Mouse (Mus musculus): ENCODE measurements at regions not wholly inside any gene's neighbourhood (a gene's known extent, or its start where the extent isn't known, plus 50 kb on each side); places are given as distances from the start of the nearest gene placed in this dataset.

DNA sequence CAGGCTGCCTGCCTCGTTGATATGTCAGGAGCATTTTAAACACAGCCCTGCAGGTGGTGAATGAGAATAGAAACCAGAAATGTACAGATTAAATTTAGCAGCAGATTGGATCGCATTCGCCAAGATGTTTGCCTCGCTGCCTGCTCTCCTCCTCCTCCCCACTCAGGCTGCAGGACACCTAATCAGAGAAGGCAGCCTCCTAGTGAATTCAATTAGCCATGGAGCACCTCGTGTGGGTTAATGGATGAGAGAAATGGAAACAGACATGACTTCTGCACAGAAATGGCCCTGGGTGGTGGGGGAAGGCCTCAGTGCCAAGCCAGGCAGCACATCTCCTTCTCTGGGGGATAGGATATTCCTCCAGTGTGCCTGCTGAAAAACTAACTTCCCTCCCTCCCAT is 352.8 kb downstream of the Tmem135 start:
- Histone ChIP-seq H3K4me3 (ENCODE audit: low read depth, low read length) (no peak overlapping the region), H3K9ac (no peak overlapping the region), H3K27ac (ENCODE audit: low read depth) (no peak overlapping the region), H3K4me1 (ENCODE audit: insufficient read depth) (no peaks in the 10 kb centered on the region), H3K9me3 (ENCODE audit: low read depth, low read length) (no peaks in the 10 kb centered on the region), H3K4me2 (no peak overlapping the region), H3K27me3 (ENCODE audit: insufficient read depth, low read length) (no peaks in the 10 kb centered on the region), H3K36me3 (ENCODE audit: insufficient read depth) (no peaks in the 10 kb centered on the region)
- 52% methylated on average over 5 of the region's 5 CpGs for WGBS
- DNase-seq, result no peak
- no peak for TF ChIP-seq CTCF (IDR thresholded peaks at IDR 0.05; ENCODE audit: low read depth)
- no peak for ATAC-seq (ENCODE audit: insufficient read depth)

DNA sequence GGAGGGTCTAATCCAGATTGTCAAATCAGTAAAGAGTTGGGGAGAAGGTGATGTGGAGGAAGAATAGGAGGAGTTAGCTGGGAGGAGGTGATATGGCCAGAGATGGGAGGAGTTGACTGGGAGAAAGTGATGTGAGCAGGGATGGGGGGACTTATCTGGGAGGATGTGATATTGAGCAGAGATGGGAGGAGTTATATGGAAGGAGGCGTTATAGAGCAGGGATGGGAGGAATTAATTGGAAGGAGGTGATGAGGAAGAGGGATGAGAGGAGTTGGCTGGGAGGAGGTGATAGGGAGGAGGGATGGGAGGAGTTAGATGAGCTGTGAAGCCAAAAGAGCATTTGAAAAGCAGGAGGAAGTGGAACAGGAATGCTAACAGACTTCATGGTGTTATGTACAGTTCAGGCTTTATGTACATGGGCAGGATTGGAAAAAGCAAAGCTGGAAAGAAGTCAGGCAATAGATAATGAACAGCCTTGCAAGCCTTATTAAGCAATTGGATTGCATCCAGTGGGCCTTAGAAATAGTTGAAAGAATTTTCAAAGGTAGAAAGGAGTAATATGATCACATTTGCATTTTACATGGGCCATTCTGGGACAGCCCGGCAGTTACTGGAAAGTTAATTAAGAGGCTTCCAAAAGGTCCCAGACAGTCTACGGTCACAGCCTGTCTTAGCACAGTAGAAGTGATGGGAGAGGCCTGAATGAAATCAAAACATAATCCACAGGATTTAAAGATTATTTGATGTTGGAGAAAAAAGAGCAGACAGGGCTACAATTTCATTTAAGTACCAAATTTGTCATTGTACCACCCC is 357.4 kb downstream of the Tmem135 start:
- ATAC-seq (ENCODE audit: insufficient read depth), result no peak; the same call in 1 of the 2 replicates
- 64% methylated on average over 3 of the region's 3 CpGs for WGBS

DNA sequence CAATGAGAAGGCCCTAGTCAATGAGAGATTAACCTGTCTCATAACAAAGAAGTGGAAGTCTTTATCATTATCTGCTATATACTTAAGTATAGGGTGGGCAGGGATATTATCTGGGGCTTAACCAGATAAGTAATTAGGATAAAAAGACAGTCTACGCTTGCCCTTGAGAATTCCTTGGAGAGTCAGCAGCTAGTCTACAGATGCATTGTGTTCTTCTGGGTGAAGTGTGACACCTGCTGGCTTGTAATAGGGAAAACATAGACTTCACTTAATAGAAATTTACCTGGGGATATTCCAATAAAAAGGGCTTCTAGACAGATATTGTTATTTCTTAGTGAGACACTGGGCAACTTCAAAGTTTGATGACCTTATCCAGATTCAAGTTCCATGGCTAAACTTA is 361.0 kb downstream of the Tmem135 start:
- H3K9ac ChIP-seq, result no peak overlapping the region
- no peaks in the 10 kb centered on the region for H3K27me3 ChIP-seq (ENCODE audit: insufficient read depth, low read length)
- ATAC-seq (ENCODE audit: insufficient read depth) (no peak), DNase-seq (peak; percentile 30)
- H3K27ac ChIP-seq (ENCODE audit: low read depth), result no peak overlapping the region
- no peak overlapping the region for H3K4me2 ChIP-seq
- H3K4me1 ChIP-seq (ENCODE audit: insufficient read depth), result no peaks in the 10 kb centered on the region
- no peaks in the 10 kb centered on the region for H3K9me3 ChIP-seq (ENCODE audit: low read depth, low read length)
- WGBS, result 59% methylated on average over 1 of the region's 1 CpGs
- peak; percentile 25; the same call in 1 of the 2 replicates for TF ChIP-seq CTCF (IDR thresholded peaks at IDR 0.05; ENCODE audit: low read depth)
- no peak overlapping the region for H3K4me3 ChIP-seq (ENCODE audit: low read depth, low read length)
- no peaks in the 10 kb centered on the region for H3K36me3 ChIP-seq (ENCODE audit: insufficient read depth)

More for the DNA sequence above, 357.4 kb downstream of the Tmem135 start:
- no peak for TF ChIP-seq CTCF (IDR thresholded peaks at IDR 0.05; ENCODE audit: low read depth)
- Histone ChIP-seq H3K4me3 (ENCODE audit: low read depth, low read length) (no peak overlapping the region), H3K36me3 (ENCODE audit: insufficient read depth) (no peaks in the 10 kb centered on the region), H3K4me1 (ENCODE audit: insufficient read depth) (no peaks in the 10 kb centered on the region), H3K4me2 (no peak overlapping the region), H3K9ac (no peak overlapping the region), H3K27ac (ENCODE audit: low read depth) (no peak overlapping the region), H3K27me3 (ENCODE audit: insufficient read depth, low read length) (no peaks in the 10 kb centered on the region), H3K9me3 (ENCODE audit: low read depth, low read length) (no peaks in the 10 kb centered on the region)
- no peak for DNase-seq

- no peak overlapping the region for H3K9ac ChIP-seq
- H3K36me3 ChIP-seq (ENCODE audit: insufficient read depth), result no peaks in the 10 kb centered on the region
- no peak for TF ChIP-seq CTCF (IDR thresholded peaks at IDR 0.05; ENCODE audit: low read depth)
- no peaks in the 10 kb centered on the region for H3K9me3 ChIP-seq (ENCODE audit: low read depth, low read length)
- no peaks in the 10 kb centered on the region for H3K4me1 ChIP-seq (ENCODE audit: insufficient read depth)
- no peak for ATAC-seq (ENCODE audit: insufficient read depth)
- H3K27me3 ChIP-seq (ENCODE audit: insufficient read depth, low read length), result no peaks in the 10 kb centered on the region
- H3K4me3 ChIP-seq (ENCODE audit: low read depth, low read length), result no peak overlapping the region
- no peak for DNase-seq
- 66% methylated on average over 5 of the region's 5 CpGs for WGBS
- H3K27ac ChIP-seq (ENCODE audit: low read depth), result no peak overlapping the region
- no peak overlapping the region for H3K4me2 ChIP-seq
Observed at GRCm38 (mm10) chr7:89041287-89041686, 362.7 kb downstream of the Tmem135 start.

- Histone ChIP-seq H3K9ac (no peak overlapping the region), H3K4me1 (ENCODE audit: insufficient read depth) (no peaks in the 10 kb centered on the region), H3K9me3 (ENCODE audit: low read depth, low read length) (no peaks in the 10 kb centered on the region), H3K27ac (ENCODE audit: low read depth) (no peak overlapping the region), H3K36me3 (ENCODE audit: insufficient read depth) (no peaks in the 10 kb centered on the region), H3K27me3 (ENCODE audit: insufficient read depth, low read length) (no peaks in the 10 kb centered on the region), H3K4me2 (no peak overlapping the region), H3K4me3 (ENCODE audit: low read depth, low read length) (no peak overlapping the region)
- DNase-seq (peak; percentile 30), ATAC-seq (ENCODE audit: insufficient read depth) (no peak)
- TF ChIP-seq CTCF (IDR thresholded peaks at IDR 0.05; ENCODE audit: low read depth), result no peak
- WGBS, result 25% methylated on average over 6 of the region's 6 CpGs
Observed at GRCm38 (mm10) chr7:89040139-89040538, 363.9 kb downstream of the Tmem135 start.

DNA sequence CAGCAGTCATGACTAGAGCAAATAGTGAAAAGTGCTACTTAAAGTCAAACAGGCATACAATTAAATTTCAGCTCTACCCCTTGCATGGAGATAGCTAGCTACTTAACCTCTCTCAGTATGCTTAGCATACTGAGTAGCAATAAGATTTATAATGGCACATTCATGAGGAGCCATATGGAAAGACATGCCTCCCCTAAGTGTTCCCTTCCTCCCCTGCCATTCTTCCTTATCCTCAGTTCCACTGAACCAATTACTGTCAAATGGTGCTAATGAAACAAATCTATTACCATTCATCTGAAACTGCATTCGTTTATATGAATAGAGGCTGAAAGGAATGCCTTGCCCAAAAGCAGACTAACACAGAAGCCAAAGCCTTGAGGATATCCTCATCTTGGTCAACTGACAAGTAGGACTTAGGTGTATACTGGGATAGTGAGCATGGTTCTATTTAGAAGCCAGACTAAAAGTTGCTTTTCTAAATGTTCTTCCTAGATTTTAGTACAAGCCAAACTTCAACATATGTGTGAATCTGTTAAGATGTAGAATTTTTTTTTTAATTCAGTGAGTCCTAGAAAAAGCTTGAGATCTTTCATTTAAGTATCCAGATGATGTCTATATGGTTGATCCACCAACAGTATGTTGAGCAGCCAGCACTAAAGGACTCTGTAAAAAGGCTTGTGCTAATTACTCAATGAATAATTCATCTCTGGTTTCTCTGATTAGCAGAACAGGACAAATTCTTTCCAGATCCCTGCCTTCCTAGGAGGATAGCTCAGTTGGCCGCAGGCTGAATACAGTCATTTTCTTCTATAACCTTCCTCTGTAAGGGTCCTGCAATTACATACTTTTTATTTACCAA is 368.7 kb downstream of the Tmem135 start:
- ATAC-seq (ENCODE audit: insufficient read depth) (no peak), DNase-seq (no peak)
- 79% methylated on average over 2 of the region's 2 CpGs for WGBS
- Histone ChIP-seq H3K4me2 (no peak overlapping the region), H3K27ac (ENCODE audit: low read depth) (no peak overlapping the region), H3K4me1 (ENCODE audit: insufficient read depth) (no peaks in the 10 kb centered on the region), H3K9ac (no peak overlapping the region), H3K27me3 (ENCODE audit: insufficient read depth, low read length) (no peaks in the 10 kb centered on the region), H3K36me3 (ENCODE audit: insufficient read depth) (no peaks in the 10 kb centered on the region), H3K9me3 (ENCODE audit: low read depth, low read length) (no peaks in the 10 kb centered on the region), H3K4me3 (ENCODE audit: low read depth, low read length) (no peak overlapping the region)
- TF ChIP-seq CTCF (IDR thresholded peaks at IDR 0.05; ENCODE audit: low read depth), result no peak

Data from lung, embryonic 14.5 days (tissue).